Comparison of ENCODE assay signal across 13 mouse cellular contexts in genomic region chr3:148907024-148907778, GRCm38 (mm10).
A peak's percentile ranks its signal among the peaks of the same experiment; 100 is the strongest.
DNase-seq lines count a peak whose midpoint lies in the region; ATAC-seq lines count a peak whose summit lies in the region.
"Had no signal": no experiment of that assay in that cellular context is flagged by ENCODE, and none has a peak within 500 bp of the region (broad histone marks: within the 10 kb centered on the region; RNA-seq: fewer than 3 reads in every experiment).

No protein-coding gene starts in this region.

- H3K4me3 ChIP-seq in heart, embryonic 14.5 days (ENCODE audit: control insufficient read depth in 1 of 2, insufficient read depth in 1 of 2, low read depth in 1 of 2, low read length in 2 of 2): no peak overlapping the region
- no peak overlapping the region for H3K4me3 ChIP-seq in liver, embryonic 15.5 days (replicated peaks)
- H3K4me3 ChIP-seq: embryonic facial prominence, embryonic 13.5 days; limb, embryonic 15.5 days had no signal

- no peak overlapping the region for H3K9ac ChIP-seq in heart, embryonic 14.5 days (ENCODE audit: low read length)
- no peak overlapping the region for H3K9ac ChIP-seq in liver, embryonic 15.5 days
- H3K9ac ChIP-seq: embryonic facial prominence, embryonic 13.5 days; limb, embryonic 15.5 days had no signal

- H3K36me3 ChIP-seq in heart, embryonic 14.5 days (ENCODE audit: control insufficient read depth, insufficient read depth, low read length): peaks cover 2% of the 10 kb centered on the region; the same call in 1 of the 2 replicates
- no peaks in the 10 kb centered on the region for H3K36me3 ChIP-seq in liver, embryonic 15.5 days (replicated peaks)
- H3K36me3 ChIP-seq: embryonic facial prominence, embryonic 13.5 days; limb, embryonic 15.5 days had no signal

- peak; percentile 75 for ATAC-seq in heart, embryonic 14.5 days (ENCODE audit: insufficient number of reproducible peaks, insufficient read depth, low FRiP score, low read depth)
- ATAC-seq in liver, embryonic 15.5 days (ENCODE audit: insufficient read depth): 0 out of 2 replicates have a peak, but pooled peaks have one; percentile 34

- H3K27me3 ChIP-seq in heart, embryonic 14.5 days (ENCODE audit: control insufficient read depth, insufficient read depth, low read length): no peaks in the 10 kb centered on the region
- H3K27me3 ChIP-seq in liver, embryonic 15.5 days: no peaks in the 10 kb centered on the region
- H3K27me3 ChIP-seq: embryonic facial prominence, embryonic 13.5 days; limb, embryonic 15.5 days had no signal

- H3K4me1 ChIP-seq in heart, embryonic 14.5 days (ENCODE audit: control insufficient read depth in 2 of 2, insufficient read depth in 2 of 2, low read length in 2 of 2): peaks cover 19 to 34% of the 10 kb centered on the region in 2 experiments
- H3K4me1 ChIP-seq in liver, embryonic 15.5 days (replicated peaks): 0 out of 2 replicates have a peak, but pooled peaks cover 6% of the 10 kb centered on the region

- peak; percentile 3 for DNase-seq in gastrocnemius, adult 18-20 months (ENCODE audit: low spot score)
- DNase-seq in gastrocnemius, postnatal 25 days: no peak
- DNase-seq in 416B (ENCODE audit: low read depth): peak; percentile 8
- DNase-seq in right cerebral cortex, postnatal 14 days: no peak
- DNase-seq in cerebellum, adult 11-12 months: no peak
- no peak for DNase-seq in ovary, postnatal 36 days (ENCODE audit: low spot score)
- DNase-seq: adrenal gland, adult 2 months; B cell, adult 2 months; cerebellum, adult 2 months had no signal

- WGBS in heart, embryonic 14.5 days: 19% methylated on average over 6 of the region's 6 CpGs
- 27% methylated on average over 6 of the region's 6 CpGs for WGBS in liver, embryonic 15.5 days (ENCODE audit: insufficient replicate concordance)

- H3K4me2 ChIP-seq in heart, embryonic 14.5 days (ENCODE audit: low read length): no peak overlapping the region
- H3K4me2 ChIP-seq in liver, embryonic 15.5 days: no peak overlapping the region
- H3K4me2 ChIP-seq: embryonic facial prominence, embryonic 13.5 days; limb, embryonic 15.5 days had no signal

- peak overlapping the region; percentile 45 to 56; a peak in 3 of 4 replicates for H3K27ac ChIP-seq in heart, embryonic 14.5 days (replicated peaks in 1 of 2; ENCODE audit: control insufficient read depth in 1 of 2, insufficient read depth in 1 of 2, low read depth in 2 of 2, low read length in 2 of 2)
- no peak overlapping the region for H3K27ac ChIP-seq in liver, embryonic 15.5 days (replicated peaks)
- H3K27ac ChIP-seq: embryonic facial prominence, embryonic 13.5 days; limb, embryonic 15.5 days had no signal

- H3K9me3 ChIP-seq in heart, embryonic 14.5 days (ENCODE audit: control insufficient read depth, low read length): no peaks in the 10 kb centered on the region
- H3K9me3 ChIP-seq in liver, embryonic 15.5 days (replicated peaks): no peaks in the 10 kb centered on the region
- H3K9me3 ChIP-seq: embryonic facial prominence, embryonic 13.5 days; limb, embryonic 15.5 days had no signal

Comparison
In these comparisons a context has a peak if more than half of its experiments do, and no peak if none do; other contexts are left out.
1. DNase-seq: peak in gastrocnemius, adult 18-20 months (single experiment) and 416B (single experiment); none in gastrocnemius, postnatal 25 days (single experiment), right cerebral cortex, postnatal 14 days (single experiment), cerebellum, adult 11-12 months (single experiment) and ovary, postnatal 36 days (single experiment).